Mouse (Mus musculus) midbrain, embryonic 15.5 days (tissue): ENCODE results near the gene Txlna. TPM values are rescaled to one million over a fixed set of nuclear protein-coding genes. Genes with fewer than 3 reads are reported as not detected.

Source experiments
- ATAC-seq: fragments of 200-750 bp; cut with Nextera tagmentation; replicated peaks from 2 replicates; pipeline ENCODE4 v1.8.0; 2017; ENCODE audit warnings: moderate TSS enrichment
- H3K27ac ChIP-seq: fragments of 300-500 bp; sonication (generic); 2 replicates; pipeline ENCODE4 v1.5.1; 2015; ENCODE audit warnings: mild to moderate bottlenecking, inconsistent platforms
- H3K27me3 ChIP-seq: fragments of 300-500 bp; sonication (generic); replicated peaks from 2 replicates; pipeline ENCODE4 v1.6.1; 2015; ENCODE audit warnings: inconsistent platforms
- H3K36me3 ChIP-seq: fragments of 300-500 bp; sonication (generic); replicated peaks from 2 replicates; pipeline ENCODE4 v1.6.1; 2015; ENCODE audit warnings: inconsistent platforms
- H3K4me1 ChIP-seq: fragments of 300-500 bp; sonication (generic); 2 replicates; pipeline ENCODE4 v1.6.1; 2015; ENCODE audit warnings: inconsistent platforms
- H3K4me2 ChIP-seq: fragments of 300-500 bp; sonication (generic); 2 replicates; pipeline ENCODE4 v1.6.1; 2015; ENCODE audit warnings: inconsistent platforms, mild to moderate bottlenecking, moderate library complexity
- H3K4me3 ChIP-seq: fragments of 300-500 bp; sonication (generic); 2 replicates; pipeline ENCODE4 v1.5.1; 2015; ENCODE audit warnings: mild to moderate bottlenecking, inconsistent platforms
- H3K9ac ChIP-seq: fragments of 300-500 bp; sonication (generic); 2 replicates; pipeline ENCODE4 v1.6.1; 2015; ENCODE audit warnings: mild to moderate bottlenecking, inconsistent platforms
- H3K9me3 ChIP-seq: fragments of 300-500 bp; sonication (generic); 2 replicates; pipeline ENCODE4 v1.6.1; 2016; ENCODE audit warnings: inconsistent platforms
- WGBS: fragments of 180-500 bp; shearing (Covaris S2); methylation state at CpG from one replicate; pipeline ENCODE4 v1.1.7; 2015; ENCODE audit warnings: mixed read lengths; 5-methylcytosine and 5-hydroxymethylcytosine counted together
- polyA plus RNA-seq: library from polyadenylated mRNA; unstranded; fragments of >200 nt; fragmentation: Nextera tagmentation; extraction: Ambion mirVana; gene quantifications from 2 replicates; pipeline ENCODE4 v1.2.1, GENCODE M21; 2015

The Txlna gene
- polyA plus RNA-seq: 52.7 and 59.2 TPM in 2 replicates

- Histone ChIP-seq H3K9me3 (no peaks in the 10 kb centered on the region), H3K4me1 (peaks cover 26% of the 10 kb centered on the region), H3K27me3 (no peaks in the 10 kb centered on the region), H3K36me3 (peaks cover 21% of the 10 kb centered on the region; the same call in 1 of the 2 replicates), H3K4me3 (peak within 1 kb of the TSS; percentile 74), H3K27ac (peak within 1 kb of the TSS; percentile 97), H3K4me2 (peak within 1 kb of the TSS; percentile 95), H3K9ac (peak within 1 kb of the TSS; percentile 65)
- under 1% methylated on average over 50 of the region's 60 CpGs for WGBS
- ATAC-seq: peak; percentile 97
These were observed at the start of gene Txlna for GRCm38 (mm10) chr4:129640638-129641467. TSS of gene Txlna (minus strand) at chr4:129641065.

DNA sequence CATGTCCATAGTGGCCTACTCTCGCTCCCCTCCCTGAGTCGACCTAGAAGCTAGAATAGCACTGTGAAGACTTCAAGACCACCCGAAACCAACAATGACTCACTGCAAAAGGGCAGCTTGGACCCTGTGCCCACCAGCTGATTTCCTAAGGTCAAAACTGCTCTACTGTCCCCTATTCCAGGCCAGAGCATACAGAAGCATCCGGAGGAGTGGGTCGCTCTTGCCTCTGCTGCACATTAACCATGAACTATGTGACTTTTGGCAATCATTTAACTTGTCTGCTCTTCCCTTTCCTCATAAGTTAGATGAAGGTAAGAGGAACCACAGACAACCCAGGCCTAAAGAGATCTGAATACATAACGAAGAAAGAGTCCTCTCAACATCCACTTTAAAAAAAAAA lies 43.7 kb upstream of the Txlna start:
- Histone ChIP-seq H3K27me3 (no peaks in the 10 kb centered on the region), H3K4me3 (no peak overlapping the region), H3K9me3 (no peaks in the 10 kb centered on the region), H3K4me1 (no peaks in the 10 kb centered on the region), H3K27ac (no peak overlapping the region), H3K4me2 (no peak overlapping the region), H3K9ac (no peak overlapping the region), H3K36me3 (peaks cover 75% of the 10 kb centered on the region)
- 97% methylated on average over 6 of the region's 6 CpGs for WGBS
- ATAC-seq: no peak

DNA sequence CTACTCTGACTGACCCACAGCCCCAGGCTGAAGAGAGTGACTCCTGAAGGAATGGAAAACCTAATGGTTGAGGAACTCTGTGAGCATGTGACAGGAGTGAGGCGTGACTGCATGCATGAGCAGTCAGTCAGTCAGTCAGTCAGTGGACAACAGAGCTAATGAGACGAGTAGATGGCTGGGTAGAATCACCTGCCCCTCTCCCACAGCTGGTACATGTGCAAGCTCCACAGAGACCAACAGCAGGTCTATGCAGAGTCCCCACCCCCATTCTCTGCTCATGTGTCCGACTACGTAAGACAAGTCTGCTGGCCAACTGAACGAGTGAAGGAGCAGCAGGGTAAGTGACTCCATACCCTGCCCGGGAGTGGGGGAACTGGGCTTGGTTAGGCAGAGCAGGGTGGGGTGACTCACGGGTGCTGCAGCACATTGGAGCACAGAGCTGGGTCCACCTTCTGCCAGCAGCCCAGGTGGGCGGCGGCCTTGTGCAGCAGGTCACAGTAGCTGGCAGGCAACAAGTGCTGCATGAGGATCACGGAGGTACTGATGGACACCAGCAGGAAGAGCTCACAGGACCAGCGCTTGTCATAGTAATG lies 43.1 kb upstream of the Txlna start:
- H3K4me1 ChIP-seq: no peaks in the 10 kb centered on the region
- H3K4me2 ChIP-seq: no peak overlapping the region
- H3K27me3 ChIP-seq: no peaks in the 10 kb centered on the region
- H3K27ac ChIP-seq: no peak overlapping the region
- WGBS: 93% methylated on average over 11 of the region's 11 CpGs
- peaks cover 78% of the 10 kb centered on the region for H3K36me3 ChIP-seq
- no peak overlapping the region for H3K4me3 ChIP-seq
- H3K9ac ChIP-seq: no peak overlapping the region
- no peaks in the 10 kb centered on the region for H3K9me3 ChIP-seq
- ATAC-seq: no peak

DNA sequence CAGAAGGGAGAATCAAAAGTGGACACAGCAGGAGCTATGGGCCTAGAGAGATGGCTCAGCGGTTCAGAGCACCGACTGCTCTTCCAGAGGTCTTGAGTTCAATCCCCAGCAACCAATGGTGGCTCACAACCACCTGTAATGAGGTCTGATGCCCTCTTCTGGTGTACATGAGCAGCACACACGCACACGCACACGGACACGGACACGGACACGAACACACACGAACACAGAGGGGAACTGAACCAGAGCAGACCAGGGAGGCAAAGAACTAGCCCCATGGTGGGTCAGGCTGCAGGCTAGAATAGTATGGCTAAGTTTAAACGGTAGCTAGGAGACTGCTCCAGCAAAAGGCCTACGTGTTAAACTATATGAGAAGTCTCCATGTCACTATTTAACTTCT lies 41.0 kb upstream of the Txlna start:
- Histone ChIP-seq H3K27ac (no peak overlapping the region), H3K9me3 (no peaks in the 10 kb centered on the region), H3K4me3 (no peak overlapping the region), H3K4me2 (no peak overlapping the region), H3K9ac (no peak overlapping the region), H3K4me1 (no peaks in the 10 kb centered on the region), H3K27me3 (no peaks in the 10 kb centered on the region), H3K36me3 (peaks cover 76% of the 10 kb centered on the region)
- 95% methylated on average over 11 of the region's 11 CpGs for WGBS
- no peak for ATAC-seq

- peak overlapping the region; percentile 83 for H3K9ac ChIP-seq
- no peaks in the 10 kb centered on the region for H3K9me3 ChIP-seq
- H3K4me2 ChIP-seq: peak overlapping the region; percentile 72
- H3K36me3 ChIP-seq: peaks cover 18% of the 10 kb centered on the region; the same call in 1 of the 2 replicates
- peak overlapping the region; percentile 89 for H3K27ac ChIP-seq
- H3K27me3 ChIP-seq: no peaks in the 10 kb centered on the region
- peak overlapping the region; percentile 92 for H3K4me3 ChIP-seq
- peaks cover 22% of the 10 kb centered on the region for H3K4me1 ChIP-seq
- WGBS: 9% methylated on average over 10 of the region's 10 CpGs
- no peak for ATAC-seq
These were observed 32.1 kb upstream of the Txlna start for GRCm38 (mm10) chr4:129672878-129673449.

DNA sequence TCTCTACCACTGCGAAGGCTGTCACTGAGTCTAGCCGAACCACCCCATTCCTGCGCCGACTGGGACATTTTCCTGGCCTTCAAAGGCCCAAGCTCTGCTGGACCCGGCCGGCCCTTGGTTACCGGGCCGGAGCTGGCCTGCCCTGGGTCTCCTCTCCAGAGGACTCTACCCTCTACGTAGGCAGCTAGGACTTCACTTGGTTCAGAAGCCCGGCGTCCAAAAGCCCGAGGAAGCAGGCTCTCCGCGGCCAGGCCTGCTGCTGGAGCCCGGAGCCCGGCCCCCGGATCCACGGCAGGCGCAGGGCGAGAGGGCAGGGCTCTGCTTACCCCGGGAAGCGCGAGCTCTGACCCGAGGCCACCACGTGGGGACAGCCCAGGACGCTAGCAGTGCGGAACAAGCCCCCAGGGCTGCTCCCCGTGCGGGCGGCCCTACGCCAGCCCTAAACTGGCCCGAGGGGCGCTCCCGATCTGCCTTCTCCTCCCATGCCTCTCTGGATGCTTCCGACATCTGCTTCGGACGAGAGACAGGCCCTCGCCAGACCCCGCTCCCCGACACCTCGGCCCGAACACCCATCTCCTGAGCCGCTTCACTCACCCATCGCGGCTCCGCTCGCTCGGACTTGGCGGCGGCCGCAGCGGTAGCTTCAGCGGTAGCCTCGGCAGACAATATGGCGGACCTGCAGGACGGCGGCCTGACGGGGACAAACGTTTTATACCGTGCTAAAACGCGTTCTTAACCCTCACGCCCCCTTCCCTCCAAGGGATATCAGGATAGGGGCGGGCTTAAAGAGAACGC lies 31.4 kb upstream of the Txlna start, which contains the start of gene Kpna6:
Gene Kpna6 (minus strand): TSS at position 685 of the 795 bp plus-strand sequence.
- peak within 1 kb of the TSS; percentile 72 for H3K4me2 ChIP-seq
- H3K4me3 ChIP-seq: peak within 1 kb of the TSS; percentile 92
- WGBS: under 1% methylated on average over 65 of the region's 65 CpGs
- no peaks in the 10 kb centered on the region for H3K9me3 ChIP-seq
- peak within 1 kb of the TSS; percentile 83 for H3K9ac ChIP-seq
- no peaks in the 10 kb centered on the region for H3K27me3 ChIP-seq
- H3K27ac ChIP-seq: peak within 1 kb of the TSS; percentile 89
- H3K36me3 ChIP-seq: peaks cover 18% of the 10 kb centered on the region; the same call in 1 of the 2 replicates
- peak; percentile 91 for ATAC-seq
- H3K4me1 ChIP-seq: peaks cover 22% of the 10 kb centered on the region

- peak overlapping the region; percentile 83 for H3K9ac ChIP-seq
- peaks cover 22% of the 10 kb centered on the region for H3K4me1 ChIP-seq
- H3K36me3 ChIP-seq: peaks cover 11% of the 10 kb centered on the region; the same call in 1 of the 2 replicates
- H3K27ac ChIP-seq: peak overlapping the region; percentile 89
- 0 out of 2 replicates have a peak, but pooled peaks have one; percentile 16 for ATAC-seq
- peak overlapping the region; percentile 72 for H3K4me2 ChIP-seq
- no peaks in the 10 kb centered on the region for H3K9me3 ChIP-seq
- peak overlapping the region; percentile 92 for H3K4me3 ChIP-seq
- 6% methylated on average over 12 of the region's 12 CpGs for WGBS
- H3K27me3 ChIP-seq: no peaks in the 10 kb centered on the region
These were observed 30.7 kb upstream of the Txlna start for GRCm38 (mm10) chr4:129671491-129672082.

GRCm38 (mm10) chr4:129662255-129662813 lies 21.5 kb upstream of the Txlna start:
- 90% methylated on average over 3 of the region's 3 CpGs for WGBS
- Histone ChIP-seq H3K4me2 (no peak overlapping the region), H3K27me3 (no peaks in the 10 kb centered on the region), H3K9ac (no peak overlapping the region), H3K4me1 (no peaks in the 10 kb centered on the region; the same call in 1 of the 2 replicates), H3K36me3 (peaks cover 27% of the 10 kb centered on the region), H3K9me3 (no peaks in the 10 kb centered on the region), H3K4me3 (no peak overlapping the region), H3K27ac (no peak overlapping the region)
- no peak for ATAC-seq

- Histone ChIP-seq H3K27me3 (no peaks in the 10 kb centered on the region), H3K4me2 (no peak overlapping the region), H3K4me3 (no peak overlapping the region), H3K27ac (no peak overlapping the region), H3K9ac (no peak overlapping the region), H3K9me3 (no peaks in the 10 kb centered on the region), H3K4me1 (no peaks in the 10 kb centered on the region; the same call in 1 of the 2 replicates), H3K36me3 (peaks cover 34% of the 10 kb centered on the region)
- no peak for ATAC-seq
- 98% methylated on average over 3 of the region's 3 CpGs for WGBS
These were observed 20.7 kb upstream of the Txlna start for GRCm38 (mm10) chr4:129661584-129661983.

GRCm38 (mm10) chr4:129654770-129655169 lies 13.9 kb upstream of the Txlna start:
- Histone ChIP-seq H3K4me2 (no peak overlapping the region), H3K9me3 (no peaks in the 10 kb centered on the region), H3K4me1 (no peaks in the 10 kb centered on the region), H3K36me3 (peaks cover 77% of the 10 kb centered on the region), H3K27ac (no peak overlapping the region), H3K4me3 (no peak overlapping the region), H3K27me3 (no peaks in the 10 kb centered on the region), H3K9ac (no peak overlapping the region)
- WGBS: 90% methylated on average over 14 of the region's 14 CpGs
- no peak for ATAC-seq

- no peak overlapping the region for H3K9ac ChIP-seq
- H3K4me2 ChIP-seq: no peak overlapping the region
- H3K36me3 ChIP-seq: peaks cover 80% of the 10 kb centered on the region
- no peak for ATAC-seq
- H3K27ac ChIP-seq: no peak overlapping the region
- no peaks in the 10 kb centered on the region for H3K4me1 ChIP-seq
- H3K4me3 ChIP-seq: no peak overlapping the region
- no peaks in the 10 kb centered on the region for H3K9me3 ChIP-seq
- 96% methylated on average over 8 of the region's 8 CpGs for WGBS
- no peaks in the 10 kb centered on the region for H3K27me3 ChIP-seq
These were observed 9.5 kb upstream of the Txlna start for GRCm38 (mm10) chr4:129650359-129650758.
